Mouse (Mus musculus) intestine, embryonic 15.5 days (tissue): ENCODE data around the gene Osbpl10. TPM values are rescaled to one million over a fixed set of nuclear protein-coding genes. Genes with fewer than 3 reads are reported as not detected.

Experiments
- ATAC-seq: fragments of 200-750 bp; cut with Nextera tagmentation; 2 replicates; pipeline ENCODE4 v1.8.0; 2017; ENCODE audit warnings: moderate TSS enrichment, moderate library complexity
- H3K27ac ChIP-seq: fragments of 300-500 bp; sonication (generic); 2 replicates; pipeline ENCODE4 v1.5.1; 2015; ENCODE audit warnings: mild to moderate bottlenecking, inconsistent platforms
- H3K27me3 ChIP-seq: fragments of 300-500 bp; sonication (generic); replicated peaks from 2 replicates; pipeline ENCODE4 v1.6.1; 2015; ENCODE audit warnings: inconsistent platforms
- H3K36me3 ChIP-seq: fragments of 300-500 bp; sonication (generic); 2 replicates; pipeline ENCODE4 v1.6.1; 2015; ENCODE audit warnings: inconsistent platforms
- H3K4me1 ChIP-seq: fragments of 300-500 bp; sonication (generic); replicated peaks from 2 replicates; pipeline ENCODE4 v1.6.1; 2015; ENCODE audit warnings: inconsistent platforms
- H3K4me2 ChIP-seq: fragments of 300-500 bp; sonication (generic); replicated peaks from 2 replicates; pipeline ENCODE4 v1.6.1; 2015; ENCODE audit warnings: mild to moderate bottlenecking, inconsistent platforms
- H3K4me3 ChIP-seq: fragments of 300-500 bp; sonication (generic); replicated peaks from 2 replicates; pipeline ENCODE4 v1.5.1; 2015; ENCODE audit warnings: inconsistent platforms
- H3K9ac ChIP-seq: fragments of 300-500 bp; sonication (generic); 2 replicates; pipeline ENCODE4 v1.6.1; 2015; ENCODE audit warnings: inconsistent platforms
- H3K9me3 ChIP-seq: fragments of 300-500 bp; sonication (generic); 2 replicates; pipeline ENCODE4 v1.6.1; 2016; ENCODE audit warnings: inconsistent platforms
- WGBS: fragments of 180-500 bp; shearing (Covaris S2); methylation state at CpG from one replicate; pipeline ENCODE4 v1.1.7; 2015; 5-methylcytosine and 5-hydroxymethylcytosine counted together
- polyA plus RNA-seq: library from polyadenylated mRNA; unstranded; fragments of >200 nt; fragmentation: Nextera tagmentation; extraction: Ambion mirVana; gene quantifications from 2 replicates; pipeline ENCODE4 v1.2.1, GENCODE M21; 2015

The Osbpl10 gene
- polyA plus RNA-seq, 1 experiment from 2014 or later: 2.5 TPM

- Histone ChIP-seq H3K4me1 (peaks cover 9% of the 10 kb centered on the region), H3K9me3 (no peaks in the 10 kb centered on the region), H3K27ac (no peak overlapping the region), H3K4me3 (no peak overlapping the region), H3K27me3 (no peaks in the 10 kb centered on the region), H3K4me2 (no peak overlapping the region), H3K36me3 (no peaks in the 10 kb centered on the region), H3K9ac (no peak overlapping the region)
- WGBS: 46% methylated on average over 6 of the region's 6 CpGs
- ATAC-seq: 0 out of 2 replicates have a peak, but pooled peaks have one; percentile 34
Observed at GRCm38 (mm10) chr9:115042571-115042970, 64.2 kb downstream of the Osbpl10 start.

- Histone ChIP-seq H3K9ac (no peak overlapping the region), H3K4me3 (no peak overlapping the region), H3K4me1 (peaks cover 9% of the 10 kb centered on the region), H3K27ac (no peak overlapping the region), H3K36me3 (no peaks in the 10 kb centered on the region), H3K27me3 (no peaks in the 10 kb centered on the region), H3K4me2 (no peak overlapping the region), H3K9me3 (no peaks in the 10 kb centered on the region)
- no peak for ATAC-seq
- WGBS: 84% methylated on average over 13 of the region's 13 CpGs
Observed at GRCm38 (mm10) chr9:115042971-115043706, 64.8 kb downstream of the Osbpl10 start.

GRCm38 (mm10) chr9:115043881-115044770 is 65.8 kb downstream of the Osbpl10 start:
- peaks cover 9% of the 10 kb centered on the region for H3K4me1 ChIP-seq
- 73% methylated on average over 8 of the region's 8 CpGs for WGBS

GRCm38 (mm10) chr9:115045087-115045800 is 66.9 kb downstream of the Osbpl10 start:
- Histone ChIP-seq H3K4me2 (no peak overlapping the region), H3K27me3 (no peaks in the 10 kb centered on the region), H3K4me3 (no peak overlapping the region), H3K9me3 (no peaks in the 10 kb centered on the region), H3K36me3 (no peaks in the 10 kb centered on the region), H3K27ac (no peak overlapping the region), H3K9ac (no peak overlapping the region), H3K4me1 (peaks cover 11% of the 10 kb centered on the region)
- 61% methylated on average over 16 of the region's 16 CpGs for WGBS
- ATAC-seq: no peak

More at GRCm38 (mm10) chr9:115043881-115044770, 65.8 kb downstream of the Osbpl10 start:
- Histone ChIP-seq H3K4me2 (no peak overlapping the region), H3K27ac (no peak overlapping the region), H3K36me3 (no peaks in the 10 kb centered on the region), H3K4me3 (no peak overlapping the region), H3K27me3 (no peaks in the 10 kb centered on the region), H3K9ac (no peak overlapping the region), H3K9me3 (no peaks in the 10 kb centered on the region)
- ATAC-seq: no peak

- Histone ChIP-seq H3K9ac (no peak overlapping the region), H3K27ac (no peak overlapping the region), H3K4me2 (no peak overlapping the region), H3K4me3 (no peak overlapping the region), H3K9me3 (no peaks in the 10 kb centered on the region), H3K36me3 (no peaks in the 10 kb centered on the region), H3K27me3 (no peaks in the 10 kb centered on the region), H3K4me1 (peaks cover 14% of the 10 kb centered on the region)
- WGBS: 85% methylated on average over 8 of the region's 8 CpGs
- ATAC-seq: no peak
Observed at GRCm38 (mm10) chr9:115046701-115047100, 68.3 kb downstream of the Osbpl10 start.

GRCm38 (mm10) chr9:115048340-115048739 is 70.0 kb downstream of the Osbpl10 start:
- no peaks in the 10 kb centered on the region for H3K27me3 ChIP-seq
- H3K27ac ChIP-seq: no peak overlapping the region
- 61% methylated on average over 10 of the region's 10 CpGs for WGBS
- no peak overlapping the region for H3K9ac ChIP-seq
- H3K36me3 ChIP-seq: no peaks in the 10 kb centered on the region
- H3K4me3 ChIP-seq: no peak overlapping the region
- H3K9me3 ChIP-seq: no peaks in the 10 kb centered on the region
- H3K4me1 ChIP-seq: peaks cover 14% of the 10 kb centered on the region
- ATAC-seq: no peak
- H3K4me2 ChIP-seq: no peak overlapping the region

GRCm38 (mm10) chr9:115048861-115049260 is 70.5 kb downstream of the Osbpl10 start:
- H3K4me3 ChIP-seq: no peak overlapping the region
- H3K27ac ChIP-seq: no peak overlapping the region
- H3K9ac ChIP-seq: no peak overlapping the region
- peaks cover 14% of the 10 kb centered on the region for H3K4me1 ChIP-seq
- no peaks in the 10 kb centered on the region for H3K36me3 ChIP-seq
- H3K27me3 ChIP-seq: no peaks in the 10 kb centered on the region
- H3K9me3 ChIP-seq: no peaks in the 10 kb centered on the region
- WGBS: 78% methylated on average over 7 of the region's 7 CpGs
- no peak overlapping the region for H3K4me2 ChIP-seq
- ATAC-seq: no peak

- Histone ChIP-seq H3K27me3 (no peaks in the 10 kb centered on the region), H3K4me1 (peaks cover 18% of the 10 kb centered on the region), H3K27ac (no peak overlapping the region), H3K9me3 (no peaks in the 10 kb centered on the region), H3K4me2 (no peak overlapping the region), H3K4me3 (no peak overlapping the region), H3K9ac (no peak overlapping the region), H3K36me3 (no peaks in the 10 kb centered on the region)
- WGBS: 74% methylated on average over 13 of the region's 13 CpGs
- ATAC-seq: no peak
Observed at GRCm38 (mm10) chr9:115049981-115050720, 71.8 kb downstream of the Osbpl10 start.

GRCm38 (mm10) chr9:115051976-115052375 is 73.6 kb downstream of the Osbpl10 start:
- H3K4me3 ChIP-seq: no peak overlapping the region
- 57% methylated on average over 3 of the region's 3 CpGs for WGBS
- H3K36me3 ChIP-seq: no peaks in the 10 kb centered on the region
- ATAC-seq: no peak
- no peaks in the 10 kb centered on the region for H3K9me3 ChIP-seq
- peaks cover 16% of the 10 kb centered on the region; the same call in 1 of the 2 replicates for H3K4me1 ChIP-seq
- H3K4me2 ChIP-seq: no peak overlapping the region
- no peak overlapping the region for H3K9ac ChIP-seq
- no peaks in the 10 kb centered on the region for H3K27me3 ChIP-seq
- no peak overlapping the region for H3K27ac ChIP-seq

GRCm38 (mm10) chr9:115053779-115054178 is 75.4 kb downstream of the Osbpl10 start:
- Histone ChIP-seq H3K9me3 (no peaks in the 10 kb centered on the region), H3K4me3 (no peak overlapping the region), H3K4me2 (no peak overlapping the region), H3K27ac (peak overlapping the region; percentile 36; the same call in 1 of the 2 replicates), H3K4me1 (peaks cover 17% of the 10 kb centered on the region; the same call in 1 of the 2 replicates), H3K36me3 (no peaks in the 10 kb centered on the region), H3K27me3 (no peaks in the 10 kb centered on the region), H3K9ac (no peak overlapping the region)
- peak; percentile 81 for ATAC-seq
- WGBS: 81% methylated on average over 14 of the region's 14 CpGs

GRCm38 (mm10) chr9:115055041-115055830 is 76.9 kb downstream of the Osbpl10 start:
- no peaks in the 10 kb centered on the region for H3K27me3 ChIP-seq
- no peak overlapping the region for H3K27ac ChIP-seq
- ATAC-seq: no peak
- H3K4me2 ChIP-seq: no peak overlapping the region
- no peaks in the 10 kb centered on the region for H3K36me3 ChIP-seq
- whole genome bisulfite sequencing: 80% methylated on average over 8 of the region's 8 CpGs
- peaks cover 15% of the 10 kb centered on the region; the same call in 1 of the 2 replicates for H3K4me1 ChIP-seq
- no peak overlapping the region for H3K9ac ChIP-seq
- H3K4me3 ChIP-seq: no peak overlapping the region
- H3K9me3 ChIP-seq: no peaks in the 10 kb centered on the region
